Mouse (Mus musculus) neutrophil, adult 5-6 weeks (primary cell): Measurements from ENCODE around the gene Utp6. TPM values are rescaled to one million over a fixed set of nuclear protein-coding genes. Genes with fewer than 3 reads are reported as not detected.

ENCODE experiments used
- ATAC-seq: fragments of 151-379, 151-347 bp; 2 replicates; pipeline ENCODE4 v1.8.0; 2017; ENCODE audit warnings: mild to moderate bottlenecking, moderate TSS enrichment; ENCODE audit not compliant: insufficient number of reproducible peaks, poor library complexity, low FRiP score, severe bottlenecking; ENCODE audit errors: extremely low read depth
- total RNA-seq: library from RNA; stranded (forward); fragments of 200-1000 nt; gene quantifications from 2 replicates; pipeline ENCODE4 v1.2.3, GENCODE M21; 2017

The Utp6 gene
- total RNA-seq, 1 experiment from 2014 or later = 61.8 TPM

- no peak for ATAC-seq
These were observed 3.7 kb upstream of the Utp6 start for GRCm38 (mm10) chr11:79965896-79966295.

GRCm38 (mm10) chr11:79963212-79963974, 1.2 kb upstream of the Utp6 start:
- no peak for ATAC-seq

GRCm38 (mm10) chr11:79962877-79963183, 640 bp upstream of the Utp6 start:
- no peak for ATAC-seq

- ATAC-seq = no peak
These were observed 655 bp downstream of the Utp6 start for GRCm38 (mm10) chr11:79961346-79962124.

- ATAC-seq = no peak
These were observed 14.9 kb downstream of the Utp6 start for GRCm38 (mm10) chr11:79947265-79947664.

- ATAC-seq = no peak
These were observed 18.6 kb downstream of the Utp6 start for GRCm38 (mm10) chr11:79943601-79944000.

GRCm38 (mm10) chr11:79943136-79943535, 19.1 kb downstream of the Utp6 start:
- no peak for ATAC-seq

- ATAC-seq = no peak
These were observed 26.4 kb downstream of the Utp6 start for GRCm38 (mm10) chr11:79935766-79936165.

- ATAC-seq = no peak
These were observed 39.4 kb downstream of the Utp6 start for GRCm38 (mm10) chr11:79922766-79923165.

GRCm38 (mm10) chr11:79922157-79922556, 40.0 kb downstream of the Utp6 start:
- no peak for ATAC-seq

GRCm38 (mm10) chr11:79920505-79921025, 41.6 kb downstream of the Utp6 start:
- no peak for ATAC-seq

- peak; percentile 72 for ATAC-seq
These were observed 42.3 kb downstream of the Utp6 start for GRCm38 (mm10) chr11:79919685-79920504.

- no peak for ATAC-seq
These were observed 46.4 kb downstream of the Utp6 start for GRCm38 (mm10) chr11:79915696-79916349.

- no peak for ATAC-seq
These were observed 53.3 kb downstream of the Utp6 start for GRCm38 (mm10) chr11:79908600-79909483.

- no peak for ATAC-seq
These were observed 55.3 kb downstream of the Utp6 start for GRCm38 (mm10) chr11:79906920-79907319.

GRCm38 (mm10) chr11:79902881-79903481, 59.2 kb downstream of the Utp6 start:
- ATAC-seq = no peak

GRCm38 (mm10) chr11:79901146-79901545, 61.0 kb downstream of the Utp6 start:
- no peak for ATAC-seq

GRCm38 (mm10) chr11:79892259-79892658, 69.9 kb downstream of the Utp6 start:
- ATAC-seq = no peak
